Mouse (Mus musculus) midbrain, embryonic 12.5 days (tissue): Measurements from ENCODE around the gene Sart3. TPM values are rescaled to one million over a fixed set of nuclear protein-coding genes. Genes with fewer than 3 reads are reported as not detected.
"Not testable (repeated sequence)": the region's sequence is repeated elsewhere in the genome, so short reads cannot be mapped to it uniquely, and the experiment has no call there.

ENCODE experiments used
- ATAC-seq: fragments of 200-750 bp; cut with Nextera tagmentation; 2 replicates; pipeline ENCODE4 v1.8.0; 2017; ENCODE audit warnings: low read depth, moderate TSS enrichment, moderate library complexity; ENCODE audit not compliant: low FRiP score
- H3K27ac ChIP-seq: fragments of 300-500 bp; sonication (generic); replicated peaks from 2 replicates; pipeline ENCODE4 v1.5.1; 2016; ENCODE audit warnings: mild to moderate bottlenecking
- H3K27me3 ChIP-seq: fragments of 300-500 bp; sonication (generic); 2 replicates; pipeline ENCODE4 v1.6.1; 2016; ENCODE audit warnings: mild to moderate bottlenecking
- H3K36me3 ChIP-seq: fragments of 300-500 bp; sonication (generic); 2 replicates; pipeline ENCODE4 v1.6.1; 2016
- H3K4me1 ChIP-seq: fragments of 300-500 bp; sonication (generic); 2 replicates; pipeline ENCODE4 v1.6.1; 2016
- H3K4me2 ChIP-seq: fragments of 300-500 bp; sonication (generic); replicated peaks from 2 replicates; pipeline ENCODE4 v1.6.1; 2016; ENCODE audit warnings: mild to moderate bottlenecking, moderate library complexity
- H3K4me3 ChIP-seq: fragments of 300-500 bp; sonication (generic); 2 replicates; pipeline ENCODE4 v1.5.1; 2016; ENCODE audit warnings: mild to moderate bottlenecking
- H3K9ac ChIP-seq: fragments of 300-500 bp; sonication (generic); replicated peaks from 2 replicates; pipeline ENCODE4 v1.6.1; 2016; ENCODE audit warnings: mild to moderate bottlenecking, moderate library complexity
- H3K9me3 ChIP-seq: fragments of 300-500 bp; sonication (generic); 2 replicates; pipeline ENCODE4 v1.6.1; 2016; ENCODE audit warnings: mild to moderate bottlenecking
- WGBS: fragments of 180-500 bp; shearing (Covaris S2); methylation state at CpG from one replicate; pipeline ENCODE4 v1.1.7; 2016; 5-methylcytosine and 5-hydroxymethylcytosine counted together
- polyA plus RNA-seq: library from polyadenylated mRNA; unstranded; fragments of >200 nt; fragmentation: Nextera tagmentation; extraction: Ambion mirVana; gene quantifications from 2 replicates; pipeline ENCODE4 v1.2.1, GENCODE M21; 2016

The Sart3 gene
- polyA plus RNA-seq = 80.7 and 81.6 TPM in 2 replicates

GRCm38 (mm10) chr5:113772450-113772895 lies at the start of gene Sart3, which contains the start of gene Iscu:
Gene Sart3, minus strand, starts transcription at chr5:113772510.
Gene Iscu, plus strand, starts transcription at chr5:113772748.
- H3K4me2 ChIP-seq = peak within 1 kb of the TSS; percentile 96
- no peaks in the 10 kb centered on the region for H3K9me3 ChIP-seq
- peak; percentile 84 for ATAC-seq
- 0% methylated on average over 48 of the region's 49 CpGs for WGBS
- H3K4me1 ChIP-seq = peaks cover 31% of the 10 kb centered on the region
- peaks cover 48% of the 10 kb centered on the region for H3K36me3 ChIP-seq
- no peaks in the 10 kb centered on the region for H3K27me3 ChIP-seq
- H3K27ac ChIP-seq = peak within 1 kb of the TSS; percentile 99
- H3K4me3 ChIP-seq = peak within 1 kb of the TSS; percentile 100
- peak within 1 kb of the TSS; percentile 92 for H3K9ac ChIP-seq

- 69% methylated on average over 14 of the region's 14 CpGs for whole genome bisulfite sequencing
- ATAC-seq = no peak
Measured at GRCm38 (mm10) chr5:113818572-113818971, 46.3 kb upstream of the Sart3 start.

GRCm38 (mm10) chr5:113815638-113816152 lies 43.4 kb upstream of the Sart3 start:
- H3K27ac ChIP-seq = no peak overlapping the region
- H3K9me3 ChIP-seq = peaks cover 3% of the 10 kb centered on the region; the same call in 1 of the 2 replicates
- no peak overlapping the region for H3K4me3 ChIP-seq
- H3K4me1 ChIP-seq = no peaks in the 10 kb centered on the region
- no peak overlapping the region for H3K4me2 ChIP-seq
- H3K36me3 ChIP-seq = no peaks in the 10 kb centered on the region
- 14% methylated on average over 15 of the region's 15 CpGs for WGBS
- no peak for ATAC-seq
- H3K9ac ChIP-seq = no peak overlapping the region
- H3K27me3 ChIP-seq = peaks cover 32% of the 10 kb centered on the region

More at GRCm38 (mm10) chr5:113818572-113818971, 46.3 kb upstream of the Sart3 start:
- Histone ChIP-seq H3K27me3 (peaks cover 26% of the 10 kb centered on the region), H3K4me1 (no peaks in the 10 kb centered on the region), H3K4me3 (no peak overlapping the region), H3K9ac (no peak overlapping the region), H3K9me3 (no peaks in the 10 kb centered on the region), H3K36me3 (no peaks in the 10 kb centered on the region), H3K27ac (no peak overlapping the region), H3K4me2 (no peak overlapping the region)

- WGBS = 50% methylated on average over 11 of the region's 11 CpGs
- H3K27ac ChIP-seq = no peak overlapping the region
Measured at GRCm38 (mm10) chr5:113815041-113815389, 42.7 kb upstream of the Sart3 start.

GRCm38 (mm10) chr5:113814111-113815040 lies 42.1 kb upstream of the Sart3 start:
- no peak for ATAC-seq
- peaks cover 32% of the 10 kb centered on the region for H3K27me3 ChIP-seq
- H3K27ac ChIP-seq = no peak overlapping the region
- H3K9me3 ChIP-seq = peaks cover 7% of the 10 kb centered on the region; the same call in 1 of the 2 replicates
- no peak overlapping the region for H3K4me2 ChIP-seq
- 38% methylated on average over 27 of the region's 27 CpGs for WGBS
- no peak overlapping the region for H3K9ac ChIP-seq
- H3K4me3 ChIP-seq = no peak overlapping the region
- H3K36me3 ChIP-seq = no peaks in the 10 kb centered on the region
- no peaks in the 10 kb centered on the region for H3K4me1 ChIP-seq

More at GRCm38 (mm10) chr5:113815041-113815389, 42.7 kb upstream of the Sart3 start:
- Histone ChIP-seq H3K9me3 (peaks cover 7% of the 10 kb centered on the region; the same call in 1 of the 2 replicates), H3K4me3 (no peak overlapping the region), H3K27me3 (peaks cover 32% of the 10 kb centered on the region), H3K4me1 (no peaks in the 10 kb centered on the region), H3K4me2 (no peak overlapping the region), H3K36me3 (no peaks in the 10 kb centered on the region), H3K9ac (no peak overlapping the region)
- ATAC-seq = no peak

GRCm38 (mm10) chr5:113813608-113814007 lies 41.3 kb upstream of the Sart3 start:
- Histone ChIP-seq H3K4me2 (no peak overlapping the region), H3K4me3 (no peak overlapping the region), H3K36me3 (no peaks in the 10 kb centered on the region), H3K27me3 (peaks cover 32% of the 10 kb centered on the region), H3K9ac (no peak overlapping the region), H3K27ac (no peak overlapping the region), H3K9me3 (peaks cover 7% of the 10 kb centered on the region; the same call in 1 of the 2 replicates), H3K4me1 (no peaks in the 10 kb centered on the region)
- no peak for ATAC-seq
- WGBS = 26% methylated on average over 9 of the region's 9 CpGs

GRCm38 (mm10) chr5:113812638-113813037 lies 40.3 kb upstream of the Sart3 start:
- Histone ChIP-seq H3K4me2 (no peak overlapping the region), H3K9ac (no peak overlapping the region), H3K27me3 (peaks cover 36% of the 10 kb centered on the region), H3K27ac (no peak overlapping the region), H3K9me3 (peaks cover 7% of the 10 kb centered on the region; the same call in 1 of the 2 replicates), H3K4me1 (no peaks in the 10 kb centered on the region), H3K4me3 (no peak overlapping the region), H3K36me3 (no peaks in the 10 kb centered on the region)
- ATAC-seq = no peak
- 97% methylated on average over 2 of the region's 2 CpGs for WGBS

GRCm38 (mm10) chr5:113811824-113812420 lies 39.6 kb upstream of the Sart3 start:
- H3K4me3 ChIP-seq, H3K4me2 ChIP-seq, H3K27ac ChIP-seq, ATAC-seq, H3K4me1 ChIP-seq, H3K9ac ChIP-seq, H3K9me3 ChIP-seq, H3K36me3 ChIP-seq: not testable (repeated sequence)
- peaks cover 36% of the 10 kb centered on the region for H3K27me3 ChIP-seq
- 27% methylated on average over 11 of the region's 12 CpGs for WGBS

- WGBS = 89% methylated on average over 4 of the region's 4 CpGs
- H3K9me3 ChIP-seq = peaks cover 7% of the 10 kb centered on the region; the same call in 1 of the 2 replicates
- H3K27ac ChIP-seq = no peak overlapping the region
- no peak overlapping the region for H3K4me3 ChIP-seq
- H3K4me2 ChIP-seq = no peak overlapping the region
- no peak for ATAC-seq
- H3K27me3 ChIP-seq = peaks cover 22% of the 10 kb centered on the region; the same call in 1 of the 2 replicates
- H3K36me3 ChIP-seq = no peaks in the 10 kb centered on the region
- H3K4me1 ChIP-seq = no peaks in the 10 kb centered on the region
- H3K9ac ChIP-seq = no peak overlapping the region
Measured at GRCm38 (mm10) chr5:113810111-113810510, 37.8 kb upstream of the Sart3 start.

GRCm38 (mm10) chr5:113808177-113808576 lies 35.9 kb upstream of the Sart3 start:
- peaks cover 7% of the 10 kb centered on the region; the same call in 1 of the 2 replicates for H3K9me3 ChIP-seq
- H3K9ac ChIP-seq = no peak overlapping the region
- no peak overlapping the region for H3K27ac ChIP-seq
- 83% methylated on average over 2 of the region's 2 CpGs for WGBS
- H3K4me2 ChIP-seq = no peak overlapping the region
- ATAC-seq = no peak
- H3K4me1 ChIP-seq = no peaks in the 10 kb centered on the region
- no peaks in the 10 kb centered on the region for H3K36me3 ChIP-seq
- no peak overlapping the region for H3K4me3 ChIP-seq
- H3K27me3 ChIP-seq = peaks cover 6% of the 10 kb centered on the region; the same call in 1 of the 2 replicates

GRCm38 (mm10) chr5:113807712-113808111 lies 35.4 kb upstream of the Sart3 start:
- peaks cover 7% of the 10 kb centered on the region; the same call in 1 of the 2 replicates for H3K9me3 ChIP-seq
- H3K9ac ChIP-seq = no peak overlapping the region
- no peaks in the 10 kb centered on the region for H3K4me1 ChIP-seq
- 65% methylated on average over 9 of the region's 9 CpGs for WGBS
- H3K4me2 ChIP-seq = no peak overlapping the region
- H3K27me3 ChIP-seq = 0 out of 2 replicates have a peak, but pooled peaks cover 4% of the 10 kb centered on the region
- no peak for ATAC-seq
- H3K4me3 ChIP-seq = no peak overlapping the region
- H3K27ac ChIP-seq = no peak overlapping the region
- no peaks in the 10 kb centered on the region for H3K36me3 ChIP-seq
